Mouse (Mus musculus): ENCODE results near the gene Olfr1288.

Olfr1288 gene

DNA sequence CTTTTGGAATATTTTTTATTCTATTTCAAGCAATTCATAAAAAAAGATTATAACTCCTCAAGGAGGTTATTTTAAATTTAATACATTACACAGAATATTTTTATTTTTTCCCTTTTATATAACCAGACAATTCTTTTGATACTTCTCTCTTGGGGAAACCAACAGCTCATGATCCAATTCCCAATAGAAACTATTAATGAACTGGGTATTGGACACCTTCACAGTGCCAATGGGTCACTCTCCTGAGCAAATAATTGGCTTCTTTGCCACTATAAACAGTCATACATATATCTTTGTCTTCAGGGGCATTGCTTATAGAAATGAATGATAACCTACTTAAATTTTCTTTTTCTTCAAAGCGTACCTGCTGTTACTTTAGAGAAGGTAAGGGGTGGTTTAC is at the start of gene Olfr1288:
TSS of gene Olfr1288 (plus strand) at position 301 of the 400 bp plus-strand sequence.
- no peak for DNase-seq

DNA sequence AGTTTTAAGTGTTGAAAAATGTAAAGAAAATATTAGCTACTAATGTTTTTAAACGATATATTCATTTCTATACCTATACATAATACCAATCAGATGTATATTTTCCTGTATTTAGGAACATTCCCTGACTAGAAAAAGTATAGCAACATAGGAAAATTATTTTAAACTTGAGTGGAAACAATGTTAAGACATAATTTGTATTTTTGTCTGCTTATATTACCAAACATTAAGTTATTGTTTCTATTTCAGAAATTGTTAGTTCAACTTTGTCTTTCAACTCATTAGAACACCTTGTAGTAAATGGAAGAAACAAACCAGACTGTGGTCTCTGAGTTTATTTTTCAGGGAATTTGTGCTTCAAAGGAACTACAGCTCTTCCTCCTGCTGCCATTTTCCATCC is 25.1 kb upstream of the Olfr1288 start, which contains the start of gene Olfr1287:
TSS of gene Olfr1287 (plus strand) at position 301 of the 400 bp plus-strand sequence.
- DNase-seq: no peak

DNA sequence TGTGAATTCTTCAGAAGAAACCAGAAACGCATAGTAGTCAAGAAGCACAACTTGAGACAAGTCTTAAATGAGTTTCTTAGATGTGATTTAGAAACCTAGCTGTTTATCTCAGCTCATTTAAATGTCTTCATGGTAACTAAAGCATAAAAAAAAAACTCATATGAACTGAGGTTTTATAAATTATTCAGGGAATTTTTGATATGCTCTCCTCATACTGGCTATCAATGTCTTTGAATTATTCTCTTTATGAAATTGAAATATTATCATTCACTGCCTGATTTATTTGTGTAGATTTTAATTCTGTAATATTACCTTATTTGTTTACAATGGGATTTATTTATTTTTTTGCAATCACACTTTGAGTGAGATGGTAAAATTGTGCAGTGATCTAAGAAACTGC is 6.6 kb downstream of the Olfr1288 start, which contains the start of gene Olfr1289:
TSS of gene Olfr1289 (plus strand) at position 301 of the 400 bp plus-strand sequence.
- no peak for DNase-seq

DNA sequence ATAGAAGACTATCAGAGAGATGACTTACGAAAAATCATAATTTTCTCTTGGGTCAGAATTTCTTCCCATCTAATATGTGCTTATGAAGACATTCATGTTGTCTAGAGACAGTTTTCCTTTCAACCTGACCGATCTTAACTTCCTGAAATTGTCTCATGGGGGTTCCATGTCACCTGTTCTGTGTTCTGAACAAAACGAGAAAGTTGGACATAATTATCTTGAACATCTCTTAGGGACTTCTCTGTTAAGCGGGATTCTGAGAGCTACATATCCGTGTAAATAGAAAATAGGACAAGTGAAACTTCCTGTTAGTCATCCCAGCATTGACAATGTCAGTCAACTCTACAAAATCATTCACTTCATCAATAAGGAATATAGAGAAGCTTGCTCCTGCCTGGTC is 19.8 kb downstream of the Olfr1288 start, which contains the start of gene Olfr1290:
TSS of gene Olfr1290 (minus strand) at position 101 of the 400 bp plus-strand sequence.
- no peak for DNase-seq

DNA sequence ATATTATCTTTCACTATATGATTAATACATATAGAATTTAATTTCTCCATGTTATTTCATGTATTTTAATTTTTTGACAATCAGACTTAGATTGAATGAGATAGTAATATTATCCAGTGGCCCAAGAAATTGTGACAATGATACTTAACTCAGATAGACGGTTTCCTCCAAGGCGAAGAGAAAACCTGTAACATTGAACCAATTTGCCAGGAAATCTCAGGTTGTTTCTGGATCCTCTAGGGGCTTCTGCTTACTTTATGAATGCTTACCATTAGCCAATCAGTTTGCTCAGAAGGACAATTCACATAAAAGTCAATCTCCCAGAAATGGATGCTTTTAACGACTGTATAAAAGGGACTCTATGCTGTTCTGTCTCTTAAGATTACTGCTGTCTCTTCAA is 23.0 kb downstream of the Olfr1288 start, which contains the start of gene Olfr1291-ps1:
TSS of gene Olfr1291-ps1 (plus strand) at position 301 of the 400 bp plus-strand sequence.
- no peak for DNase-seq

DNA sequence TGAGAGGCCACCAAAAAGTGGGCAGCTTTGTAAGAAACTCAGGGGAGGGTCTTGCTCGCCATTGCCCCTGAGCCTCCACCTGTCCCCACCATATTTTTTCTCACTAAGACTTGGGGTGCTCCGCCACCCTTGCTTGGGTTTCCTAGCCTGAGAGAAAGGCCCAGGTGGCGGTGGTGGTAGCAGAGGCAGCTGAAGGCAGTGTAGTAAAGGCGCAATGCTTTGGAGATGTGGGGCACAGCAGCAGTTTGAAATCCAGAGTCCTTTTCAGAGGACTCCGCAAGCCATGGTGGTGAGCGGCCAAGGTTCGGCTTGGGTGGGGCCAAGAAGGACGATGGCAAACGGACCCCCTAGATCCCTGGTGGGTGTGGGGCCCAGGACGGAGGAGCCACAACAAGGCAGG is 43.5 kb downstream of the Olfr1288 start:
- peak; percentile 74 for DNase-seq

DNA sequence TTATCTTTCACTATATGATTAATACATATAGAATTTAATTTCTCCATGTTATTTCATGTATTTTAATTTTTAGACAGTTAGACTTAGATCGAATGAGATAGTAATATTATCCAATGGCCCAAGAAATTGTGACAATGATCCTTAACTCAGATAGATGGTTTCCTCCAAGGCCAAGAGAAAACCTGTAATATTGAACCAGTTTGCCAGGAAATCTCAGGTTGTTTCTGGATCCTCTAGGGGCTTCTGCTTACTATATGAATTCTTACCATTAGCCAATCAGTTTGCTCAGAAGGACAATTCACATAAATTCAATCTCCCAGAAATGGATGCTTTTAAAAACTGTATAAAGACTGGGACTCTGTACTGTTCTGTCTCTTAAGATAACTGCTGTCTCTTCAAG is 51.0 kb downstream of the Olfr1288 start, which contains the start of gene Olfr1293-ps:
TSS of gene Olfr1293-ps (plus strand) at position 301 of the 400 bp plus-strand sequence.
- DNase-seq: no peak
